Mouse (Mus musculus) heart, embryonic 14.5 days (tissue): Measurements from ENCODE around the gene Sparcl1. TPM values are rescaled to one million over a fixed set of nuclear protein-coding genes. Genes with fewer than 3 reads are reported as not detected.

ENCODE experiments used
- ATAC-seq: fragments of 200-750 bp; cut with Nextera tagmentation; 2 replicates; pipeline ENCODE4 v1.8.0; 2017; ENCODE audit warnings: low read depth, moderate TSS enrichment; ENCODE audit not compliant: insufficient number of reproducible peaks, insufficient read depth, low FRiP score
- H3K27ac ChIP-seq, 2 experiments: fragments of 200-500 bp in 1 of 2; fragments of 300-500 bp in 1 of 2; sonication (generic) in 1 of 2; replicated peaks in 1 of 2; 2 replicates each; pipeline ENCODE4 v1.5.1; 2012 to 2014; ENCODE audit warnings: low read depth in 2 of 2, low read length in 2 of 2, control low read depth in 1 of 2, mild to moderate bottlenecking in 1 of 2, mixed read lengths in 1 of 2; ENCODE audit not compliant: control insufficient read depth in 1 of 2, insufficient read depth in 1 of 2
- H3K27me3 ChIP-seq: fragments of 300-500 bp; sonication (generic); 2 replicates; pipeline ENCODE4 v1.6.1; 2014; ENCODE audit warnings: mild to moderate bottlenecking, low read length, control low read depth; ENCODE audit not compliant: control insufficient read depth, insufficient read depth
- H3K36me3 ChIP-seq: fragments of 300-500 bp; sonication (generic); 2 replicates; pipeline ENCODE4 v1.6.1; 2014; ENCODE audit warnings: mild to moderate bottlenecking, control low read depth, low read length, mixed read lengths; ENCODE audit not compliant: control insufficient read depth, insufficient read depth
- H3K4me1 ChIP-seq, 2 experiments: fragments of 200-500 bp in 1 of 2; fragments of 300-500 bp in 1 of 2; sonication (generic) in 1 of 2; 2 replicates each; pipeline ENCODE4 v1.6.1; 2012 to 2014; ENCODE audit warnings: low read length in 2 of 2, control low read depth in 1 of 2, mixed read lengths in 1 of 2; ENCODE audit not compliant: control insufficient read depth in 2 of 2, insufficient read depth in 2 of 2
- H3K4me2 ChIP-seq: fragments of 300-500 bp; sonication (generic); 2 replicates; pipeline ENCODE4 v1.6.1; 2014; ENCODE audit warnings: mild to moderate bottlenecking, low read length
- H3K4me3 ChIP-seq, 2 experiments: fragments of 200-500 bp in 1 of 2; fragments of 300-500 bp in 1 of 2; sonication (generic) in 1 of 2; 2 replicates each; pipeline ENCODE4 v1.5.1; 2012 to 2014; ENCODE audit warnings: low read length in 2 of 2, mild to moderate bottlenecking in 2 of 2, control low read depth in 1 of 2, low read depth in 1 of 2, moderate library complexity in 1 of 2; ENCODE audit not compliant: control insufficient read depth in 1 of 2, insufficient read depth in 1 of 2
- H3K9ac ChIP-seq: fragments of 300-500 bp; sonication (generic); 2 replicates; pipeline ENCODE4 v1.6.1; 2014; ENCODE audit warnings: mild to moderate bottlenecking, low read length
- H3K9me3 ChIP-seq: fragments of 300-500 bp; sonication (generic); 2 replicates; pipeline ENCODE4 v1.6.1; 2016; ENCODE audit warnings: low read length, control low read depth; ENCODE audit not compliant: control insufficient read depth
- WGBS: fragments of 180-500 bp; shearing (Covaris S2); extraction: QIAGEN DNeasy Blood & Tissue Kit; methylation state at CpG from one replicate; pipeline ENCODE4 v1.1.7; 2014; 5-methylcytosine and 5-hydroxymethylcytosine counted together
- polyA plus RNA-seq: library from polyadenylated mRNA; unstranded; fragments of >200 nt; fragmentation: Nextera tagmentation; extraction: Ambion mirVana; gene quantifications from 2 replicates; pipeline ENCODE4 v1.2.1, GENCODE M21; 2014

Gene Sparcl1
- polyA plus RNA-seq, 1 experiment from 2014 or later, result 77.0 TPM

GRCm38 (mm10) chr5:104127351-104127750 is 13.8 kb upstream of the Sparcl1 start:
- Histone ChIP-seq H3K36me3 (no peaks in the 10 kb centered on the region), H3K27me3 (no peaks in the 10 kb centered on the region), H3K9ac (no peak overlapping the region), H3K4me1 (peaks cover 0 to 6% of the 10 kb centered on the region in 2 experiments; a peak in 2 of 4 replicates), H3K9me3 (no peaks in the 10 kb centered on the region), H3K27ac (no peak overlapping the region), H3K4me2 (no peak overlapping the region), H3K4me3 (no peak overlapping the region)
- 71% methylated on average over 1 of the region's 1 CpGs for WGBS
- no peak for ATAC-seq

- no peak overlapping the region for H3K27ac ChIP-seq
- no peak overlapping the region for H3K9ac ChIP-seq
- 0 out of 2 replicates have a peak, but pooled peaks have one; percentile 38 for ATAC-seq
- no peaks in the 10 kb centered on the region for H3K36me3 ChIP-seq
- H3K4me1 ChIP-seq, result peaks cover 0 to 6% of the 10 kb centered on the region in 2 experiments; a peak in 2 of 4 replicates
- H3K27me3 ChIP-seq, result no peaks in the 10 kb centered on the region
- H3K9me3 ChIP-seq, result no peaks in the 10 kb centered on the region
- H3K4me3 ChIP-seq, result no peak overlapping the region
- WGBS, result 72% methylated on average over 12 of the region's 12 CpGs
- no peak overlapping the region for H3K4me2 ChIP-seq
Measured at GRCm38 (mm10) chr5:104126561-104127320, 13.2 kb upstream of the Sparcl1 start.

- Histone ChIP-seq H3K9me3 (no peaks in the 10 kb centered on the region), H3K36me3 (no peaks in the 10 kb centered on the region), H3K4me1 (peaks cover 0 to 6% of the 10 kb centered on the region in 2 experiments; a peak in 2 of 4 replicates), H3K4me2 (no peak overlapping the region), H3K27me3 (no peaks in the 10 kb centered on the region), H3K9ac (no peak overlapping the region), H3K4me3 (no peak overlapping the region), H3K27ac (no peak overlapping the region)
- WGBS, result 69% methylated on average over 6 of the region's 6 CpGs
- ATAC-seq, result no peak
Measured at GRCm38 (mm10) chr5:104124016-104124658, 10.6 kb upstream of the Sparcl1 start.

GRCm38 (mm10) chr5:104115890-104116289 is 2.4 kb upstream of the Sparcl1 start:
- Histone ChIP-seq H3K27me3 (no peaks in the 10 kb centered on the region), H3K36me3 (no peaks in the 10 kb centered on the region), H3K4me2 (no peak overlapping the region), H3K9ac (no peak overlapping the region), H3K4me1 (peaks cover 18 to 38% of the 10 kb centered on the region in 2 experiments), H3K4me3 (no peak overlapping the region), H3K27ac (peak overlapping the region; percentile 57 to 77), H3K9me3 (no peaks in the 10 kb centered on the region)
- no peak; the same call in 1 of the 2 replicates for ATAC-seq
- WGBS, result 55% methylated on average over 4 of the region's 4 CpGs

- peaks cover 23 to 44% of the 10 kb centered on the region in 2 experiments for H3K4me1 ChIP-seq
- WGBS, result 16% methylated on average over 14 of the region's 14 CpGs
- no peaks in the 10 kb centered on the region for H3K9me3 ChIP-seq
- peak overlapping the region; percentile 77 for H3K27ac ChIP-seq
- H3K27me3 ChIP-seq, result no peaks in the 10 kb centered on the region
- H3K9ac ChIP-seq, result peak overlapping the region; percentile 34
- no peaks in the 10 kb centered on the region for H3K36me3 ChIP-seq
- H3K4me2 ChIP-seq, result peak overlapping the region; percentile 57
- ATAC-seq, result peak; percentile 67
- no peak overlapping the region for H3K4me3 ChIP-seq
Measured at GRCm38 (mm10) chr5:104115118-104115517, 1.6 kb upstream of the Sparcl1 start.

GRCm38 (mm10) chr5:104112511-104112910 is 1.0 kb downstream of the Sparcl1 start:
- Histone ChIP-seq H3K36me3 (no peaks in the 10 kb centered on the region), H3K9ac (peak overlapping the region; percentile 67), H3K9me3 (no peaks in the 10 kb centered on the region), H3K4me3 (peak overlapping the region; percentile 3 to 22; a peak in 2 of 4 replicates), H3K4me2 (peak overlapping the region; percentile 57), H3K4me1 (peaks cover 44 to 70% of the 10 kb centered on the region in 2 experiments), H3K27me3 (no peaks in the 10 kb centered on the region), H3K27ac (peak overlapping the region; percentile 67 to 80)
- 33% methylated on average over 5 of the region's 5 CpGs for WGBS
- ATAC-seq, result no peak

GRCm38 (mm10) chr5:104112016-104112415 is 1.5 kb downstream of the Sparcl1 start:
- peaks cover 45 to 72% of the 10 kb centered on the region in 2 experiments for H3K4me1 ChIP-seq
- no peaks in the 10 kb centered on the region for H3K9me3 ChIP-seq
- H3K4me3 ChIP-seq, result peak overlapping the region; percentile 22 to 25; a peak in 3 of 4 replicates
- H3K27ac ChIP-seq, result peak overlapping the region; percentile 67 to 80
- no peaks in the 10 kb centered on the region for H3K36me3 ChIP-seq
- ATAC-seq, result peak; percentile 5; the same call in 1 of the 2 replicates
- peak overlapping the region; percentile 67 for H3K9ac ChIP-seq
- WGBS, result 9% methylated on average over 9 of the region's 9 CpGs
- no peaks in the 10 kb centered on the region for H3K27me3 ChIP-seq
- H3K4me2 ChIP-seq, result peak overlapping the region; percentile 57
